Mouse (Mus musculus): ENCODE results near the gene Rapgef1.

DNA sequence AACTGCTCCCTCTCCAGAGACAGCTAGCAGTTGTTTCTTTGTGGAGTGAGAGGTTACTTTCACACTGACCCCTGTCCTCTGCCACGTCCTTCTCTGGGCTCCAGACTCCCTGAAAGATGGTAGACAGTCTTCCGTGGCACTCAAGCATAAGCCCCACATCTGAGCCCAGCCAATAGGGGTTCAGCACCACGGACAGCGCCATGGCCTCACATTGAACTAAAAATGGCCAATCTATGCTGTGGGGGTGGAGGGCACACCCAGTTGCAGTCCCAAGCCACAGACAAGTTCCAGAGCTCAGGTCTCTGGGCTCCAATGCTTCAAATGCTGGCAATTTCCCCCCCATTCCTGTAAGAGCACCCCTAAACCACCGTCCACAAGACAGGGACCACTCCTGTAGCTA is 45.9 kb upstream of the Rapgef1 start:
- TF ChIP-seq HCFC1 (IDR thresholded peaks at IDR 0.05; ENCODE audit: borderline replicate concordance, insufficient read depth, low read length) (no peak), ZNF384 (IDR thresholded peaks at IDR 0.05; ENCODE audit: low read depth, low read length) (no peak), CHD2 (IDR thresholded peaks at IDR 0.05; ENCODE audit: low read depth, low read length) (no peak)

Measured in ES-E14 (cell line).